In genomic region chr13:115033135-115033534, GRCm38 (mm10) we compare ENCODE assay signal across 31 mouse cellular contexts. TPM values are rescaled to one million over a fixed set of nuclear protein-coding genes. Genes with fewer than 3 reads are reported as not detected.
A peak's percentile ranks its signal among the peaks of the same experiment; 100 is the strongest.
DNase-seq lines count a peak whose midpoint lies in the region; ATAC-seq and TF ChIP-seq lines count a peak whose summit lies in the region.
"Had no signal": no experiment of that assay in that cellular context is flagged by ENCODE, and none has a peak within 500 bp of the region (broad histone marks: within the 10 kb centered on the region; RNA-seq: fewer than 3 reads in every experiment).

No protein-coding gene starts in this region.

- H3K4me1 ChIP-seq in liver, embryonic 15.5 days (replicated peaks), result no peaks in the 10 kb centered on the region
- no peaks in the 10 kb centered on the region for H3K4me1 ChIP-seq in kidney, embryonic 14.5 days (ENCODE audit: control insufficient read depth, insufficient read depth, low read length)
- H3K4me1 ChIP-seq: embryonic facial prominence, embryonic 12.5 days; forebrain, embryonic 10.5 days; hindbrain, embryonic 13.5 days; limb, embryonic 13.5 days; neural tube, embryonic 12.5 days had no signal

- H3K4me2 ChIP-seq in liver, embryonic 15.5 days, result no peak overlapping the region
- H3K4me2 ChIP-seq in kidney, embryonic 14.5 days (replicated peaks; ENCODE audit: low read depth, low read length), result no peak overlapping the region
- H3K4me2 ChIP-seq in myocyte (ENCODE audit: low read depth), result no peak overlapping the region
- H3K4me2 ChIP-seq: embryonic facial prominence, embryonic 12.5 days; heart, embryonic 12.5 days; hindbrain, embryonic 13.5 days; limb, embryonic 13.5 days; neural tube, embryonic 12.5 days had no signal

- peak; percentile 28; the same call in 1 of the 2 replicates for ATAC-seq in liver, embryonic 15.5 days (ENCODE audit: insufficient read depth)
- peak; percentile 63; the same call in 1 of the 2 replicates for ATAC-seq in kidney, embryonic 14.5 days (ENCODE audit: low FRiP score, low TSS enrichment)
- ATAC-seq: forebrain, embryonic 16.5 days; lung, postnatal 0 days; midbrain, embryonic 16.5 days; Patski had no signal

- WGBS in liver, embryonic 15.5 days (ENCODE audit: insufficient replicate concordance), result 47% methylated on average over 2 of the region's 2 CpGs
- 72% methylated on average over 2 of the region's 2 CpGs for WGBS in kidney, embryonic 14.5 days

- H3K27ac ChIP-seq in liver, embryonic 15.5 days (replicated peaks), result no peak overlapping the region
- H3K27ac ChIP-seq in kidney, embryonic 14.5 days (ENCODE audit: low read depth, low read length), result no peak overlapping the region
- H3K27ac ChIP-seq: embryonic facial prominence, embryonic 12.5 days; forebrain, embryonic 10.5 days; heart, adult 2 months; hindbrain, embryonic 13.5 days; limb, embryonic 13.5 days; macrophage; neural tube, embryonic 12.5 days; stomach, postnatal 0 days had no signal

- no peaks in the 10 kb centered on the region for H3K79me2 ChIP-seq in myocyte (ENCODE audit: control insufficient read depth, insufficient read depth)

- no peak overlapping the region for H3K4me3 ChIP-seq in liver, embryonic 15.5 days (replicated peaks)
- H3K4me3 ChIP-seq in kidney, embryonic 14.5 days (ENCODE audit: low read length), result no peak overlapping the region
- H3K4me3 ChIP-seq in myocyte, result no peak overlapping the region
- H3K4me3 ChIP-seq: embryonic facial prominence, embryonic 12.5 days; forebrain, embryonic 10.5 days; heart, adult 2 months; heart, embryonic 12.5 days; hindbrain, embryonic 13.5 days; limb, embryonic 13.5 days; neural tube, embryonic 12.5 days had no signal

- H3ac ChIP-seq in myocyte (ENCODE audit: control insufficient read depth, insufficient read length), result no peak overlapping the region

- TF ChIP-seq POLR2A in myocyte (IDR thresholded peaks at IDR 0.05; ENCODE audit: insufficient read length, low read depth), result no peak

- peak; percentile 19 for DNase-seq in kidney, adult 11 months
- no peak for DNase-seq in kidney, postnatal 4 days
- DNase-seq in liver, result no peak
- no peak for DNase-seq in thymus, adult 18-20 months
- DNase-seq: adrenal gland, postnatal 14 days; cerebellum, adult 11-12 months; cerebellum, adult 9-11 months; embryo, embryonic 11 days; heart, adult 2 months; heart, postnatal 4 days; lung, adult 18-20 months; right cerebral cortex, adult 18-20 months; right cerebral cortex, postnatal 4 days; thymus, adult 2 months; thymus, postnatal 36 days had no signal

- H3K9me3 ChIP-seq in liver, embryonic 15.5 days (replicated peaks), result no peaks in the 10 kb centered on the region
- H3K9me3 ChIP-seq in kidney, embryonic 14.5 days (ENCODE audit: control insufficient read depth, low read length), result no peaks in the 10 kb centered on the region
- H3K9me3 ChIP-seq: embryonic facial prominence, embryonic 12.5 days; forebrain, embryonic 10.5 days; G1E; heart, embryonic 12.5 days; hindbrain, embryonic 13.5 days; limb, embryonic 13.5 days; neural tube, embryonic 12.5 days had no signal

- no peak overlapping the region for H3K9ac ChIP-seq in liver, embryonic 15.5 days
- no peak overlapping the region for H3K9ac ChIP-seq in kidney, embryonic 14.5 days (ENCODE audit: low read depth, low read length)
- H3K9ac ChIP-seq: embryonic facial prominence, embryonic 12.5 days; heart, embryonic 12.5 days; hindbrain, embryonic 13.5 days; limb, embryonic 13.5 days; neural tube, embryonic 12.5 days had no signal

- no peaks in the 10 kb centered on the region for H3K36me3 ChIP-seq in liver, embryonic 15.5 days (replicated peaks)
- no peaks in the 10 kb centered on the region for H3K36me3 ChIP-seq in kidney, embryonic 14.5 days (ENCODE audit: control insufficient read depth, insufficient read depth, low read length)
- no peaks in the 10 kb centered on the region for H3K36me3 ChIP-seq in myocyte (ENCODE audit: control insufficient read depth, insufficient read depth)
- H3K36me3 ChIP-seq: embryonic facial prominence, embryonic 12.5 days; forebrain, embryonic 10.5 days; G1E; hindbrain, embryonic 13.5 days; limb, embryonic 13.5 days; neural tube, embryonic 12.5 days had no signal

- H3K27me3 ChIP-seq in liver, embryonic 15.5 days, result no peaks in the 10 kb centered on the region
- H3K27me3 ChIP-seq in kidney, embryonic 14.5 days (ENCODE audit: control insufficient read depth, insufficient read depth, low read length), result no peaks in the 10 kb centered on the region
- no peaks in the 10 kb centered on the region for H3K27me3 ChIP-seq in myocyte (ENCODE audit: control insufficient read depth, insufficient read depth, insufficient read length)
- H3K27me3 ChIP-seq: embryonic facial prominence, embryonic 12.5 days; heart, embryonic 12.5 days; hindbrain, embryonic 13.5 days; limb, embryonic 13.5 days; neural tube, embryonic 12.5 days; Patski had no signal

TF ChIP-seq in myocyte, 11 proteins besides CTCF, POLR2A, EP300 and RAD21:
- TF ChIP-seq MYOG (IDR thresholded peaks at IDR 0.05; ENCODE audit: control insufficient read depth in 1 of 3, insufficient read depth in 1 of 3, insufficient read length in 2 of 3, low read depth in 2 of 3), result peak in 2 of 3 experiments; percentile 53 to 61
- TF ChIP-seq TCF12 (IDR thresholded peaks at IDR 0.05; ENCODE audit: insufficient read depth, poor library complexity, severe bottlenecking), result peak; percentile 11
- TF ChIP-seq USF1 (IDR thresholded peaks at IDR 0.05; ENCODE audit: low read depth), result no peak
- TF ChIP-seq MYOD1 (IDR thresholded peaks at IDR 0.05; ENCODE audit: control insufficient read depth in 1 of 3, insufficient read length in 2 of 3, low read depth in 2 of 3), result peak; percentile 16 to 66 (median 44)

RNA-seq across cellular contexts. Expression of gene Pelo, which starts 56.9 kb away (rescaled TPM):
- polyA plus RNA-seq in liver, embryonic 15.5 days (2015; fragmentation: Nextera tagmentation; extraction: Ambion mirVana), result 3.2 and 4.0 TPM in 2 replicates
- polyA plus RNA-seq in kidney, embryonic 14.5 days (2014; fragmentation: Nextera tagmentation; extraction: Ambion mirVana), result 7.0 and 8.8 TPM in 2 replicates
- polyA plus RNA-seq in myocyte (2012; fragmentation: generic; extraction: Trizol), result 23.7 TPM
